Mouse (Mus musculus): ENCODE results near the gene Prrc2b.

DNA sequence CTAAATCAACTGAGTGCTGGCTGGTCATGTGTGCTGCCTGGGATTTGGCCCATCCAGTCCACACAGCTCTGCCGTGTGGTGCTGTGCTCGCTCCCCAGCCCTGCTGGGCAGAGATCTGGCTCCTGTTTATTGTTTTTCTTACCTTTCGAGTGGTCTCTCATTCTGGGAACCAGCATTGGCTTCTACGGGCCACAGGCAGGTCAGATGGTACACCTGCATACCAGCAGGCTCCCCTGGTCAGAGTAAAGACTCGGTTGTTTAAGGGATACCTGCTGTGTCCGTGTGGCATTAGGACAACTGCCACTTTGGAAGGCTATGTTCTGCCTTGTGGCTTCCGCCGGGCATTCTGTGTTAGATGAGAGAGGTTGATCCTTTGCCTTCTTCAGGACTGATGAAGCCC, 60.8 kb downstream of the Prrc2b start:
- TF ChIP-seq EP300 (IDR thresholded peaks at IDR 0.05; ENCODE audit: low read depth), result no peak
- no peak for TF ChIP-seq CTCF (IDR thresholded peaks at IDR 0.05; ENCODE audit: low read depth)
